Mouse (Mus musculus): ENCODE data around the gene 1700001C02Rik.
A peak's percentile ranks its signal among the peaks of the same experiment; 100 is the strongest.

The 1700001C02Rik gene

GRCm38 (mm10) chr5:30465861-30466260, at the start of gene 1700001C02Rik:
Gene 1700001C02Rik (plus strand): TSS chr5:30466047.
- peak; percentile 26 for DNase-seq

DNA sequence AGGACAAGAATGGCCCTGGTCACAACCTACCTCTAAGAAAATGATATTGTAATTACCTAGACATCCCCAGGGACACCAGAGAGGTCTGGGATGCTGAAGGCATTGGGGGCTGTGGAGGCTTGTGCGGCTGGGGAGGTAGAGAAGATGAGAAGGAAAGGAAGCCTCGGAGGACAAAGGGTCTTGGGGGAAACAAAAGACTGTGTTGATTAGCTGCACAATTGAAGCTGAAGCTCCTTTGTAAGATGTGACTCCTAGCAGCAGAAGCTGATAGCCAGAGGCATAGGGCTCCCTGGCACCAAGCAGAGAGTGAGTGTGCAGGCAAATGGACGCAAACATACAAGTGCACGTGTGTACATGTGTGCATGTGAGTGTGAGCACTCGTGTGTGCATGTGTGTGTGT, 49.2 kb upstream of the 1700001C02Rik start:
- no peak for DNase-seq

DNA sequence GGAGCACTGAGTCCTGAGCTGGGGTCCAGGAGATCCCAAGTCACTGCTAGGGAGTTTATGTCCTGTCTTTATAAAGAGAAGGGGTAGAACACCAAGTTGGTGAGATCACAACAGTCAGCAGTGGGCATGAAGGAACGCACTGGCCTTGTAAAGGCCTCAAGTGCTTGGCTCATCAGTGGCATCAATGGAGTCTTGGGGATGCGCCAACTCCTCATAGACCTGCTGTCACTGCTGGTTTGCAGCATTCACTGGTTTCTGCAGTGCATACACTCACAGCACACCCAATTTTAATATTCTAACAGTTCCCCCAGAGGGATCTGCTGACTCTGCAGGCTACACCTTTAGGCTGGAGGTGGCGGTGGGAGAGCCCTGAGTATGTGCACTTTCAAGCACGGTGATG, 42.7 kb upstream of the 1700001C02Rik start:
- DNase-seq, result no peak

DNA sequence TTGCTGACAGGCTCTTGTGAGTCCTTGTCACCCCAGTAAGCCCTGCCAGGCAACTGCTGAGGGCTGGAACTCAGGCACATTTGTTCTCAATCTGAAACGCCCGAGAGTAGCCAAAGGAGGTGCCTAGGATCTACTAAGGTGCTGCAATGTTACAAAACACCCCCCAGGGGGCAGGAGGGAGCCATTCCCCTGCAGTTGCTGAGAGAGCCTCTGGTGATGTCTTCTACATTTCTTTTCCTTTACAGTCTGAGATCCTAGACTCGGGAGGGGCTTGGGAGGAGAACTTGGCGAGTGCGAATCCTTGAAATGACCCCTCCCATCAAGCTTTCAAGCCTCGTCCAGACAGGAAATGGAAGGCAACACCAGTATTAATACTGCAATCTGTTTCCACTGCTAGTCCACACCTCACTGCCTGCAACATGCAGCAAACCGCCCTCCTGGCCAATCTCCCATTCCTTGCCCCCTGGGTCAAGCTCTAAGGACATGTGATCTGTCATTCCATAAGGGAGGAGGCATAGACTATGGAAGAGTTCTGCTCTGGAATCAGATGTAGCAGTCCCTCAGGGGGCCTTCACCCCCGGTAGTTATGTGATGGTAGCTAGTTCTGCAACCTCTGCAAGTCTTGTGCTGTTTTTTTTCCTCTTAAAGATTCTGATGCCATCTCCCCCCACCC, 42.1 kb upstream of the 1700001C02Rik start:
- peak; percentile 72 for DNase-seq

DNA sequence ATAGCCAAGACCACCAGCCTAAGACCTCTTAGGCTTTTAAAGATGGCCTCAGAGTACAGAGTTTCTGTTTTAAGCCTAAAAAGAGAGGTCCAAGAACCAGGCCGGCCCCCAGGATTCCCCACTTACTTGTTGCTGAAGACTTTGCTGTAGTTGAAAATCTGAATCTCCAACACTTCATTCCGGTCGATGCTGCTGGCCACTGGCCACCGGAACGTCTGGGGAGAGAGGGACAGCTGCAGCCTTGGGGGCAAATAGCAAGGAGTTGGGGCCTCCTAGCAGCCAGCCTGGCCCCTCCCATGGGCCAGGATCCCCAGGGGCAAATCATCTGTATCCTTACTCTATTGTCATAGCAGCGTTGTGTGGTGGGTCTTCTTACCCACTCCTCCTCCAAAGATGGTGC, 38.4 kb upstream of the 1700001C02Rik start:
- no peak for DNase-seq

GRCm38 (mm10) chr5:30438931-30439330, 26.9 kb upstream of the 1700001C02Rik start:
- DNase-seq, result no peak

GRCm38 (mm10) chr5:30440308-30440906, 25.4 kb upstream of the 1700001C02Rik start:
- DNase-seq, result no peak

DNA sequence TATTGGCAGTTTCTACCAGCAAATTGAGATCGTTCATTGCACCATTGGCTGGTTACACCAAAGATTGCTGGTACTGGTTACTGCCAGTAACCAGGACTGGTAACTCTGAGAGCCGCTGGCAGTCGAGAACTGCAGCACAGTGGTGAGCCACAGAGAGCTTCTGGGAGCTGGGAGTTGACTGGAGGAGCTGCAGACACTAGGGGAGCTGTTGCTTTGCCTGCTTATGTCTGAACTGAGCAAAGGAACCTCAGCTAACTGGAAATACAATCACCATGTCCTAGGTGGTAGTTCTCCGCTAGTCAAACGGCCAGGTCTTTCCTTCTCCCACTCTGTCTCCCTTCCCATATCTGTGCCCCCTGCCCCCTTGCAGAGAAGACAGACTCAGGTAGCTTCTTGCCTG, 23.7 kb upstream of the 1700001C02Rik start:
- peak; percentile 25 for DNase-seq

DNA sequence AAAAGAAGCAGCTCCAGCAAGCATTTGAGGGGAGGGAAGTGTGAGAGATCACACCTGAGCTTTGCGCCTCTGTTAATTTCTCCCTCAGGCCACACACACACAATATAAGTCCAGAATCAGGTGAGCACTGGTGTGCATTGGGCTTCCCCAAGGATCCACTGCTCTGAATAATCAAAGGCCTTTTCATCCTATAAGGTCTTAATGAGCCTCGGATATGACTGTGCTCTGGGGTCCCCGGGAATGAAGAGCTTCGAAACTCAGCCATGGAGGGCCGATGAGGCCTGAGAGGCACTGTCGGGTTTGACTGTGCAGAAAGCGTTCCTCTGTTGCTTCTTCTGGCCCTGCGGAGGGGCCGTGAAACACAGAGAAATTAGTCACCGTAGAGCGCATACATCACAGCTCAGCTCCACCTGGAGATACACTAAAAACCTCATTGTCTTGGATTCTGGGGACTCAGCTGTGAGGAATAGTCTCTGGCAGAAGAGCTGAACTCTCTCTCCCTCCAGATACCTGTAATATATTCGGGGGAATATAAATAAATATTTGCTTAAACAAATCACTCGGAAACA, 21.4 kb upstream of the 1700001C02Rik start:
- DNase-seq, result no peak

- peak; percentile 25 for DNase-seq
Measured at GRCm38 (mm10) chr5:30456056-30456455, 9.8 kb upstream of the 1700001C02Rik start.

DNA sequence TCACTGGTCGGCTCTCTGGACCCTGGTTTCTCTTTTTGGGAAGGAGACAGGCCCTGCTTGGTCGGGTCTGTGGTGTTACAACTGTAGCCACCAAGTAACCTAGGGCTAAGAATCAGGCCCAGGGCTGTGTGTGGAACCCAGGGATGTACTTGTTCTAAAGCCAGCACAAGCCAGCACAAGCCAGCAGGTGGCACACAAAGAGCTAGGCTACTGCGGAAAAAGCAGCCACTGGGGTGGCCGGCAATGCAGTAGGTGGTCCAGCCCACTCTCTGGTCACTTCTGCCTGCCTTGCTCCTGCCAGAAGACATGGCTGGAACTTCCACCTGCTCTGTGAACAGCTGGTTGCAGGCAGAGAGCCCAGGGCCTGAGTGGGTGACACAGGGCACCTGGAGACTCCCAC, 5.7 kb upstream of the 1700001C02Rik start:
- DNase-seq, result no peak

- DNase-seq, result peak; percentile 52
Measured at GRCm38 (mm10) chr5:30461821-30462220, 4.0 kb upstream of the 1700001C02Rik start, which contains the start of gene Otof. Gene Otof (minus strand): TSS chr5:30461932.

DNA sequence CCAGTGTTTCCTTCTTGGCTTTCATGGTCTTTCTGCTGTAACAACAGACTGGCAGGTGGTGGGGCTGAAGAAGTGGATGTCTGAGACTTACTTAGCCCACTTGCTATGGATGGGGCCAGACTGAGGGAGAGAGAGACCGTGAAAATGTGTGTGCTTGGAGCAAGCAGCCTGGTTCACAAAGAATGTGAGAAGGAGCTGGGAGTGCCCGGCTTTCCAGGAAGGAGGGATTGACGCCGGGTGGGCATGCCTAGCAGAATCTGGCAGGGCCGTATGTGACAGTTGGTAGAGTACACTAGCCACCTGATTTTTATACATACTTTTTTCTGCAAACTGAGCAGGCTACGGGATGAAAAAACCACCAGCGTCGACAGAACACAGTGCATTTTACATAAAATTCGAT, 468 bp downstream of the 1700001C02Rik start:
- no peak for DNase-seq

- DNase-seq, result no peak
Measured at GRCm38 (mm10) chr5:30470454-30470853, 4.6 kb downstream of the 1700001C02Rik start.

DNA sequence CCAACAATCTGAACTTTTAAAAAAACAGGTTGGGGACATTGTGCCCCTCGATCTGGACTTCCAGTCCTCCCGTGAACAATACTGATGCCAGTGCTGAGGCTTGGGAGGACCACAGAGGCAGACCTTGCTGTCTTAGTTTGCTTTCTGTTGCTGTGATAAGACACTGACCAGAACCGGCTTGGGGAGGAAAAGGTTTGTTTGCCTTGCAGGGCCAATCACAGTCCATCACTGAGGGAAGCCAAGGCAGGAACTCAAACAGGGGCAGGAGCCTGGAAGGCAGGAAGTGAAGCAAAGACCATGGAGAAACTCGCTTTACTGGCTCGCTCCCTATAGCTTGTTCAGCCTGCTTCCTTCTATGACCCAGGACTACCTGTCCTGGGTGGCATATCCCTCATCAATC, 6.3 kb downstream of the 1700001C02Rik start:
- no peak for DNase-seq

DNA sequence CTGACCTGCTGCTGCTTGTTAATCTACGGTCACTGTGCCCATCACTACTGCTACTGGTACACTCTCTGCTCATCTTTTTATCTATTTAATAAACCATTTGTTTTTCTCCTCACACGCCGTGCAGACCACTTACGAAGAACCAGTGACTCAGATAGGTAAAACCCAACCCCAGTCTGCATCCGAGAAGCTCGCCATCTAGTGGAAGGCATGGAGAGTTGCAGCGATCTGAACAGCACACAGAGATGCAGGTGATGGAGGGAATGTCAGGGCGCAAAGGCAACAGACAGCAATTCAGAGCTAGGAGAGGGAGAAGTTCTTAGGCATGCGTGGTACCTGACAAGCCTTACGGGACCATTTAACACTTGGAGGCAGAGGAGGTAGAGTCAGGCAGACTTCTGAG, 10.7 kb downstream of the 1700001C02Rik start:
- DNase-seq, result peak; percentile 28

GRCm38 (mm10) chr5:30482319-30482718, 16.5 kb downstream of the 1700001C02Rik start:
- peak; percentile 89 for DNase-seq

GRCm38 (mm10) chr5:30483533-30483932, 17.7 kb downstream of the 1700001C02Rik start:
- no peak for DNase-seq

DNA sequence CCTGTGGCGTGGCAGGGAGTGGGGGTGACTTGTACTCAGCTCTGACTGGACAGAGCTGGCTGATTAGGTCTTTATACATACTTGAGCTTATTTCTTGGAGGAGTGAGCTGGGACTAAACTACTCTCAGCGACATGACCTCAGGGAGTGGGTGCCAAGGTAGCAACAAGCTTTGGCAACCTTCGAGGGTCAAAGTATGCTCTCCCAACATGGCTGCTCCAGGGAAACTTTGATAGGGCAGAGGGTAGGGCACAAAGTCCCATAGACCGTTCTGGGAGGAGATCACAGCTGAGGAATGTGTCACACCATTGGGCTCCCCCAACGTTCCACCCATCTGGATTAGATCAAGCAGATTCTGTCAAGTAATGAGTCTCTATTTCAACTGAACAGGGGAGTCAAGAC, 18.7 kb downstream of the 1700001C02Rik start:
- no peak for DNase-seq

GRCm38 (mm10) chr5:30485136-30485535, 19.3 kb downstream of the 1700001C02Rik start:
- peak; percentile 77 for DNase-seq

DNA sequence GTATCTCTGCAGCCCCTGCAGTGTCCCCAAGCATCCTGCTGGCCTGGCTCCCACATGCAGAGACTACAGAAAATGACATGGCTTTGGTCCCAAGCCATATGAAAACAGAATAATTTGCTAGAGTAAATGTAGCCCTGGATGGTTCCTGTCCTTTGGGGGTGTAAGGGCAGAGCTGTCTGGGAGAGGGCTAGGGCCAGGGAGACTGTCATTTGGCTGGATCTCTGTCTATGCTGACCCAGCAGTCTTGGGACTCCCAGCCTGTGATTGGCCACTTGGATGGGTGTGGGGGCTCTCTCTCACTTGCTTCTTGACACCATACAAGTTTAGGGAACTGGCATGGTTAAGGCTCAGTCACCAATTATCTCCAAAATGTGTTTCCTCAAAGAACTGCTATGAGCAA, 24.4 kb downstream of the 1700001C02Rik start:
- DNase-seq, result no peak

- DNase-seq, result no peak
Measured at GRCm38 (mm10) chr5:30490845-30491244, 25.0 kb downstream of the 1700001C02Rik start.

- DNase-seq, result no peak
Measured at GRCm38 (mm10) chr5:30493723-30494122, 27.9 kb downstream of the 1700001C02Rik start.

DNA sequence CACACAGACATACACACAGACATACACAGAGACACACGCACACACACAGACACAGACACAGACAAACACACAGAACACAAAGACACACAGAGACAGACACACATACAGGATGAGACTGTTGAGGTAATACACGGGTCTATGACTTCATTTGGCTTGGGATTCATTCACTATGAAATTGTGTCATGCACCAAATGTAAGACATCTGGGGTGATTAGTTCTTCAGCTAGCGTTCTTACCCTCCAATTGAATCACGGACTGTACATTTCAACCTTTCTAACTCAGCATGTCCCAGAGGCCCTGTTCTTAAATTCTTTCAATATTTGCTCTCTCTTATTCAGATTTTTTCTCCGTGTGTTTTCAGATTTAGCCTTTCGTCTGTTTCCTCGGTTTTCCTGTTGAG, 28.8 kb downstream of the 1700001C02Rik start:
- no peak for DNase-seq

Data from kidney, postnatal 10 days (tissue).